ENCODE assay signal across 14 mouse cellular contexts in genomic region chr2:32884745-32885144, GRCm38 (mm10). TPM values are rescaled to one million over a fixed set of nuclear protein-coding genes. Genes with fewer than 3 reads are reported as not detected.
A peak's percentile ranks its signal among the peaks of the same experiment; 100 is the strongest.
DNase-seq lines count a peak whose midpoint lies in the region; ATAC-seq and TF ChIP-seq lines count a peak whose summit lies in the region.
"Had no signal": no experiment of that assay in that cellular context is flagged by ENCODE, and none has a peak within 500 bp of the region (broad histone marks: within the 10 kb centered on the region; RNA-seq: fewer than 3 reads in every experiment).

No protein-coding gene starts in this region.

- TF ChIP-seq CTCF in lung, adult 2 months (IDR thresholded peaks at IDR 0.05; ENCODE audit: insufficient read depth, low read length): no peak

- no peak for ATAC-seq in heart, embryonic 16.5 days (replicated peaks; ENCODE audit: extremely low read depth, insufficient read depth, low FRiP score)
- no peak; the same call in 1 of the 2 replicates for ATAC-seq in intestine, embryonic 15.5 days
- no peak for ATAC-seq in stomach, embryonic 15.5 days (ENCODE audit: insufficient read depth, low FRiP score, low read depth)
- ATAC-seq: forebrain, embryonic 16.5 days; inflammation-experienced regulatory T-cells, adult 6 months had no signal

- 20% methylated on average over 7 of the region's 7 CpGs for WGBS in heart, embryonic 16.5 days
- 17% methylated on average over 7 of the region's 7 CpGs for WGBS in lung, adult 2 months
- whole genome bisulfite sequencing in intestine, embryonic 15.5 days: 18% methylated on average over 7 of the region's 7 CpGs
- WGBS in stomach, embryonic 15.5 days: 27% methylated on average over 7 of the region's 7 CpGs

- peak overlapping the region; percentile 45 for H3K9ac ChIP-seq in heart, embryonic 16.5 days (ENCODE audit: low read length)
- H3K9ac ChIP-seq in intestine, embryonic 15.5 days: no peak overlapping the region
- H3K9ac ChIP-seq in stomach, embryonic 15.5 days: no peak overlapping the region
- H3K9ac ChIP-seq: liver, embryonic 14.5 days had no signal

- peak overlapping the region; percentile 49 for H3K27ac ChIP-seq in heart, embryonic 16.5 days (ENCODE audit: low read length)
- peak overlapping the region; percentile 38; the same call in 1 of the 2 replicates for H3K27ac ChIP-seq in intestine, embryonic 15.5 days
- peak overlapping the region; percentile 60; the same call in 1 of the 2 replicates for H3K27ac ChIP-seq in stomach, embryonic 15.5 days
- H3K27ac ChIP-seq: liver, embryonic 14.5 days had no signal

- no peaks in the 10 kb centered on the region for H3K36me3 ChIP-seq in heart, embryonic 16.5 days (ENCODE audit: control insufficient read depth, insufficient read depth)
- H3K36me3 ChIP-seq in intestine, embryonic 15.5 days: no peaks in the 10 kb centered on the region
- no peaks in the 10 kb centered on the region for H3K36me3 ChIP-seq in stomach, embryonic 15.5 days

- DNase-seq in heart, adult 8-10 months (ENCODE audit: low spot score): no peak
- peak; percentile 45 for DNase-seq in lung, postnatal 10 days
- DNase-seq in lung, adult 2 months: no peak
- no peak for DNase-seq in right cerebral cortex, postnatal 10 days (ENCODE audit: low spot score in 2 of 2)
- no peak for DNase-seq in cerebellum, postnatal 36 days
- DNase-seq: adrenal gland, postnatal 25 days; cerebellum, adult 9-10 months; spleen, adult 18-20 months had no signal

- no peak for TF ChIP-seq POLR2A in lung, adult 2 months (IDR thresholded peaks at IDR 0.05; ENCODE audit: borderline replicate concordance, extremely low read depth, low read depth, low read length)

- H3K9me3 ChIP-seq in heart, embryonic 16.5 days (replicated peaks; ENCODE audit: control insufficient read depth, low read length): no peaks in the 10 kb centered on the region
- H3K9me3 ChIP-seq in intestine, embryonic 15.5 days: no peaks in the 10 kb centered on the region
- no peaks in the 10 kb centered on the region for H3K9me3 ChIP-seq in stomach, embryonic 15.5 days

- peak overlapping the region; percentile 8; the same call in 1 of the 2 replicates for H3K4me2 ChIP-seq in heart, embryonic 16.5 days (ENCODE audit: low read depth, low read length)
- H3K4me2 ChIP-seq in intestine, embryonic 15.5 days (replicated peaks): no peak overlapping the region
- H3K4me2 ChIP-seq in stomach, embryonic 15.5 days: peak overlapping the region; percentile 21

- no peaks in the 10 kb centered on the region for H3K27me3 ChIP-seq in heart, embryonic 16.5 days (ENCODE audit: control insufficient read depth, insufficient read depth, low read length)
- no peaks in the 10 kb centered on the region for H3K27me3 ChIP-seq in intestine, embryonic 15.5 days (replicated peaks)
- no peaks in the 10 kb centered on the region for H3K27me3 ChIP-seq in stomach, embryonic 15.5 days (replicated peaks)

- H3K4me1 ChIP-seq in heart, embryonic 16.5 days (ENCODE audit: control insufficient read depth, insufficient read depth, low read length): peaks cover 81% of the 10 kb centered on the region
- H3K4me1 ChIP-seq in lung, adult 2 months (ENCODE audit: control insufficient read depth, insufficient read depth, low read length): peaks cover 58% of the 10 kb centered on the region
- peaks cover 64% of the 10 kb centered on the region for H3K4me1 ChIP-seq in intestine, embryonic 15.5 days (replicated peaks)
- H3K4me1 ChIP-seq in stomach, embryonic 15.5 days: peaks cover 73% of the 10 kb centered on the region

- no peak overlapping the region for H3K4me3 ChIP-seq in heart, embryonic 16.5 days (ENCODE audit: low read length)
- no peak overlapping the region for H3K4me3 ChIP-seq in lung, adult 2 months (replicated peaks; ENCODE audit: extremely low read depth, low read depth, low read length)
- no peak overlapping the region for H3K4me3 ChIP-seq in intestine, embryonic 15.5 days (replicated peaks)
- H3K4me3 ChIP-seq in stomach, embryonic 15.5 days (replicated peaks): no peak overlapping the region

RNA-seq across cellular contexts. Expression of gene Fam129b, which starts 8.8 kb away (rescaled TPM):
- polyA plus RNA-seq in heart, embryonic 16.5 days (2015; fragmentation: Nextera tagmentation; extraction: Ambion mirVana): 44.9 and 57.3 TPM in 2 replicates
- 10 to 100 TPM; 19.1 to 26.8 (median 22.6) TPM for total RNA-seq in heart, adult 8-10 months (2022)
- polyA plus RNA-seq in lung, adult 2 months (2012; rRNA removed): 205 and 224 TPM in 2 replicates
- 40.4 and 42.2 TPM in 2 replicates for polyA plus RNA-seq in intestine, embryonic 15.5 days (2015; fragmentation: Nextera tagmentation; extraction: Ambion mirVana)
- 67.1 and 73.6 TPM in 2 replicates for polyA plus RNA-seq in stomach, embryonic 15.5 days (2015; fragmentation: Nextera tagmentation; extraction: Ambion mirVana)

RNA-seq across cellular contexts. Expression of gene Stxbp1, which starts 37.7 kb away (rescaled TPM):
- polyA plus RNA-seq in heart, embryonic 16.5 days (2015; fragmentation: Nextera tagmentation; extraction: Ambion mirVana): 28.0 and 29.2 TPM in 2 replicates
- total RNA-seq in heart, adult 8-10 months (2022): 10 to 100 TPM in 3 of 4 experiments, 1 to 10 TPM in 1; 8.5 to 10.8 (median 10.5) TPM
- polyA plus RNA-seq in lung, adult 2 months (2012; rRNA removed): 26.3 and 37.9 TPM in 2 replicates
- 21.2 and 22.1 TPM in 2 replicates for polyA plus RNA-seq in intestine, embryonic 15.5 days (2015; fragmentation: Nextera tagmentation; extraction: Ambion mirVana)
- polyA plus RNA-seq in stomach, embryonic 15.5 days (2015; fragmentation: Nextera tagmentation; extraction: Ambion mirVana): 20.0 and 21.4 TPM in 2 replicates
